Mouse (Mus musculus) inflammation-experienced regulatory T-cells, adult 6 months (primary cell): Measurements from ENCODE around the gene Morn4. TPM values are rescaled to one million over a fixed set of nuclear protein-coding genes. Genes with fewer than 3 reads are reported as not detected.
"Not testable (repeated sequence)": the region's sequence is repeated elsewhere in the genome, so short reads cannot be mapped to it uniquely, and the experiment has no call there.

Experiments
- ATAC-seq: one replicate; pipeline ENCODE4 v1.8.0; 2017
- polyA plus RNA-seq, 3 experiments: library from polyadenylated mRNA; unstranded; fragments of 100-300 nt; shearing (Covaris generic); gene quantifications; one replicate each; pipeline ENCODE4 v1.2.1; 2017

The Morn4 gene
- polyA plus RNA-seq, 3 experiments from 2014 or later, result 0.55 to 0.75 (median 0.65) TPM

GRCm38 (mm10) chr19:42081613-42082012 is 4.5 kb downstream of the Morn4 start:
- ATAC-seq, result not testable (repeated sequence)

DNA sequence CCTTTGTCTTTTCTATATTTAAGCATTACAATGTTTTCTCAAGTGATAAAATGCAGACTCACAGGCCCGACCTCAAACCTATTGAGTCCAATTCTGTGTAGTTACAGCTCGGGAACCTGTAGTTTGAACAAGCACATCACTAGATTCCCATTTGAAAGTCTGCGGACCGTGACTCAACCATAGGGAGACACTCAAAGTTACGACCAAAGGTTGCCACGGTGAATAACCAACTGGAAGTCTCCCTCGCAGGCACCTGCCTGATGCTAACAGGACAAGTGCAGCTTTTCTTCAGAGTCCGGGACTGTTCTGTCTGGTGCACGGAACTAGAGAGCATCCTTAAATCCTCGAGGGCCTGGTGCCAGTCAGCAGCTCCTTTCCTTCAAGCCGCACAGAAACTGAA is 5.7 kb downstream of the Morn4 start:
- ATAC-seq, result no peak

GRCm38 (mm10) chr19:42079950-42080349 is 6.2 kb downstream of the Morn4 start:
- no peak for ATAC-seq

DNA sequence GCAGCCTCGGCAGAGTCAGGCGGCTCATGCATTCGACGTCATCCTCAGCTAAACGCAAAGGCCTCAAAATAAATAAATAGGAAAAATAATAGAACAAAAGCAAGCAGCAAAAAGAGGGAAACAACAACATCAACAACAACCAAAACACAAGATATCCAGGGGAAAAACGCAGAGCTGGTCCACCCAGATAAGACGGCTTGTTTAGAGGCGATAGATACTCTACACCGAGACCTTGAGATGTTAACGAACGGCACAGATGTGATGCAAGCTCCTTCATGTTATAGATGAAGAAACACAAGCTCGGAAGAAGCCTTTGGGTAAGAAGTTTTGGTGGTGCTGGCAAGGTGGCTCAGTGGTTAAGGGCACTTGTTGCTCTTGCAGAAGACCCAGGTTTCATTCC is 7.2 kb downstream of the Morn4 start:
- ATAC-seq, result no peak

GRCm38 (mm10) chr19:42078566-42078965 is 7.6 kb downstream of the Morn4 start:
- ATAC-seq, result no peak

GRCm38 (mm10) chr19:42075992-42076391 is 10.2 kb downstream of the Morn4 start:
- ATAC-seq, result no peak

DNA sequence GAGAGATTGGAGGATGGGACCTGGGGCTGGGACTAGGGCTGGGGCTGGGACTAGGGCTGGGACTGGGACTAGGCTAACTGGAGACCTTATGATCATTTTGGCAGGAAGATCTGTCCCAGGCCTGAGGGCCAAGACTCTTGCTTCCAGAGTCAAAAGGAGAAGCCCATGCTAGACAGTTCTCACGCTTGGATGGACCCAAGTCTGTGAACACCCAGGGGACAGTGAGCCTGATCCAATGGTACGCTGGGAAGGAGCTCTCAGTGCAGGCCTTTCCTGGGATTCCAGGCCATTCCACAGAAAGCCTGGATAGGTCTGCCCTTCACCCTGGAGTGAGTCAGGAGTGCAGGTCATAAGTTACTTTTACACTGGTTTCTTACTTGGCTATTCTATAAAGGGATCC is 11.1 kb downstream of the Morn4 start:
- ATAC-seq, result no peak

GRCm38 (mm10) chr19:42072802-42073201 is 13.4 kb downstream of the Morn4 start:
- ATAC-seq, result no peak

GRCm38 (mm10) chr19:42071886-42072608 is 14.1 kb downstream of the Morn4 start:
- no peak for ATAC-seq

- no peak for ATAC-seq
Measured at GRCm38 (mm10) chr19:42071221-42071620, 14.9 kb downstream of the Morn4 start.

DNA sequence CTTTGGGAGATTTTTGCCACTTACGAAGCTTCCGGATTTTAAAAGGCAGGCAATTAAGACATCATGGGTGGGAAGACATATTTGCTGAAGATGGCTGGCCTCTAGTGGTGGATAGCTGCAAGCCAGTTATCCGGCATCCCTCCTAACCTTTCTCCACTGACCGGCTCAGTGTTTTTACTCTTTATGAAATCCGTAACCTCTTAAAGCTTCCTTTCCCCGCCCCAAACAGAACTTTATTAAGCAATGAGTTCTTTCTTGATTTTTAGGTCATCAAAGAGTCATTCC is 17.0 kb downstream of the Morn4 start:
- ATAC-seq, result no peak

DNA sequence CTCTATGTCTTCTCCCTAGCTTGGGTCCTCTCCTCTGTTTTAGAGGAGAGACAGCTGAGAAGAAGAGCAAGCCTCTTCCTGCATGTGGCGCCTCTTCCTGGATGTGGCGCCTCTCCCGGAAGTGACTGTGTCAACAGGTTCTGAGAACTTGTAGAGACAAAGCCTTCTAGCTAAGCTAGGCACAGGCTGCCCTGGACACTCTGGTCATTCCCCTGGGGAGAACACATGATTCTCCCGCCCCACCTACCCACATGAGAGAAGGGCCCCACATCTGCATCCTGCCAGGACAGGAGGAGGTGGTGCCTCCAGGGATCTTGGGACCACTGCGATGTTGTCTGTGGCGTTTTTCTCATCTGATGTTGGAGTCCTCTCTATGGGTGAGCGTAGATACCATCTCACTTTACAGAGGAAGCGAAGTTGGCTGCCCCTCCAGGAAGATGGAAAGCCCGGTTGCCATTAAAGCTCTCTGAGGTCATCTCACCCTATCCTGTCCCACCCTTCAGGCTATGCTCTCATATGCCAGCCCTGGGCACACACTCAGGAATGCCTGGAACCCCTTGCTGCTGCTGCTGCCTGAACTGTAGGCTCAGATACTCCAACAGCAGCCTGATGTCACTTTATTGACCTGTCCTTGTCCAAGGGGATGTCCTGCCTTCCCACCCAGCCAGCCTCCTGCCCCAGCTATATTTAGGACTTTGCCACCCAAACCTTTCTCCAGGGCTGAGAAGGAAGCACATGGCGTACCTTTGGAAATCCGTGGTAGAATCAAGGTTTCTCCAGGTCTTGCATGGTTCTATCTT is 17.5 kb downstream of the Morn4 start:
- ATAC-seq, result no peak

DNA sequence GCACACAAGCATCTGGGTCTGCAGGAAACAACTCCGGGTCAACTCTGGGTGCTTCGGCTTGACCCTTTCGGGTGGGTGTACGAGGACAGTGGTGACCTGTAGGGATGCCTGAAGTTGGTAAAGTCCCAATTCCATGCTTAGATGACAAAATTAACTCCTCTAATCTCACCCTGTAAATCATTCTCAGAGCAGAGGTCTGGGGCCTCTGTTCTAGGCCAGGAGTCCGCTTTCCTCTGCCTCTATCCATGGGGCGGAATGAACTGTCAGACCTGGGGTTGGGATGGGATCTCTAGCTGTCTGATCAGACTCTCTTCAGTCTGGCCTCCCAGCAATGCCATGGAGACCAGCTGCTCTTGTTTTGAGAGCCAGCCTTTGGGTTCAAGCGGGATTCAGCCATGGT is 24.7 kb downstream of the Morn4 start:
- ATAC-seq, result no peak

- ATAC-seq, result no peak
Measured at GRCm38 (mm10) chr19:42058426-42058825, 27.7 kb downstream of the Morn4 start.

- no peak for ATAC-seq
Measured at GRCm38 (mm10) chr19:42056719-42057409, 29.3 kb downstream of the Morn4 start.

DNA sequence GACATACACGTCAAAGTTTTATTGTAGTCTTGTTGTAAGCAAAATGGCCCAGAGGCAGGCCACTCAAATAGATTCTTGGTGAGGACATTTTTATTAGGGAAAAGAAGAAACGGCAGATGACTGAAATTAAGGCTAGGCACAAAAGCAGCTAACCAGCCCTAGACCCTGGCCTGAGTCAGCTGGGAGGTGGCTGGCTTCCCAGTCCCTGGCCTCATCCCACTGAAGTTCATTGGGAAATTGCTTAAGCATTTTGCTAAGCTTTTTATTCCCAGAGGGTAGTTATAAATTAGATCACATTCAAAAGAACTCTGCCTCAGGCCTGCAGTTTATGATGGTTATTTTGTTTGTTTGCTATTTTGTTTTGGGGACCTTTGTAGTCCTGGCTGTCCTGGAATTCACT is 30.3 kb downstream of the Morn4 start:
- ATAC-seq, result no peak

DNA sequence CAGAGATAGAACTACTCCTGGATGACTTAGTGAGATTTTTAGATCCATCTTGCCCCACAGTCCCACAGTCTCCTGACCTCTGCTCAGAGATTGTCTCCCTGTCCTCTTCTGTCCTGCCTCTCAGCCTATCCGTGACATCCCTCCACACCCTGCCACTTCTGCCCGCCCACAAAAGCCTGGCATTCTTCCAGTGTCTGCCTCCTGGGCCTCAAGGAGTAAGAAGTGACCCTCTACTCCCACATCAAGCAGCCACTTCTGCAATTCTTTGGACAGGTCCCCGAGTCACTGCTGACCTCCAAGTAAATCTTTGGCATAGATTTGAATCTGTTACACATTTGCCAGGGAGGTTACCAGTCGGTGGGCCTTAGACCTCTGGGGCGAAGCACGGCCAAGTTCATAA is 31.9 kb downstream of the Morn4 start:
- ATAC-seq, result no peak

GRCm38 (mm10) chr19:42051948-42052347 is 34.2 kb downstream of the Morn4 start, which contains the start of gene 4933411K16Rik:
Gene 4933411K16Rik (plus strand): TSS chr19:42052248.
- no peak for ATAC-seq

- ATAC-seq, result no peak
Measured at GRCm38 (mm10) chr19:42051351-42051750, 34.8 kb downstream of the Morn4 start.

GRCm38 (mm10) chr19:42050251-42050650 is 35.9 kb downstream of the Morn4 start:
- ATAC-seq, result no peak

DNA sequence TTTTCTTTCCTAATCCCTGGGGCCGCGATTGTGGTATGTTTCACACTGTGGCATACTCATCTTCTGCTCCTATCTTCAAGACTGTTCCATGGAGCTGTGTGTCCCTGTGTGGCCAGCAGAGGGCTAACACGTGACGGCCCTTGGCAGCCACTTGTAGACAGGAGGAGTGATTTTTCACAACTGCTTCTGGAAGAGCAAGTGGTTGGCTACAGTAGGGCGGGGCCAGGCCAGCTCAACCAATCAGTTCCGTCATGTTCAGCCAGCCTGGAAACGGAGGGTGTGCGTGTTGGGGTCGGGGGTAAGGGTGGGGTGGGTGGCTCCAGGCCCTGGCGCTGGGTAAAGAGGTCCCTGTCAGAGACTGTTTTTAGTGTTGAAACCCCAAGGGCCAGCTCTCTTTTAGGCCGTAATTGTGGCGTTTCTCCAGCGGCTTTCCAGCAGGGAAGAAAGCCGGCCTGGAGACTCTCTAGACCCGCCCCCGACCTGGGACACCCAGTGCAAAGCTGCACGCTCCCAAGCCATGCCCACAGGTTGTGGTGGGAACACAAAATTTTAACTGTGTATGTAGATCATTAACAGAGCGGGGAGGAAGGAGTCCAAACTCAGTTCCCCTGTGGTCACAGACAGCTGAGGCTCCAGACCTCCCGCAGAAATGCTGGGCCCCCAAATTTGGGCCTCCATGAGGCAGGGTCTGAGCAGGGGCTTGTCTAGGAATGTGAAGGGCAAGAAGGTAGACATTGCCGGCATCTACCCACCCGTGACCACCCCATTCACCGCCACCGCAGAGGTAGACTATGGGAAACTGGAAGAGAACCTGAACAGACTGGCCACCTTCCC is 40.7 kb downstream of the Morn4 start, which contains the start of gene Hoga1:
Gene Hoga1, plus strand, starts transcription at position 342 of the 834 bp plus-strand sequence.
- no peak for ATAC-seq

- no peak for ATAC-seq
Measured at GRCm38 (mm10) chr19:42043988-42044387, 42.2 kb downstream of the Morn4 start.

DNA sequence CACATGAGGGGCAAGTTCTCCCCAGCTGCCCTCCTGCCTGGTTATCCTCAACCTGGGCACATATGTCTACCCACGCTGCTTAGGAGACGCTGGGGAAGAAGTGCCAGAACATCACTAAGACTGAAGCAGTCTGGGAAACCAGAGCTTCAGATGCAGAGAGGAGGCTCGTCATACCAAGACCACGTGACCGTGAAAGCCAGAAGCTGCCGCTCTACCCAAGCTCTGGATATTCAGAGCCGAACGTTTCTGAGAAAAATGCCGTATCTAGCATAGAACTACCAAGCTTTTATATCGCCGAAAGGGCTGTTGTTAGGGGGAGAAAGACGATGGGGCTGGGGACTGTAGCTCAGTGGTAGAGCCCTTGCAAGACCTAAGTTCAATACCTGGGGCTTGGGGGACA is 47.8 kb downstream of the Morn4 start:
- no peak for ATAC-seq
